Mouse (Mus musculus) MEL (cell line): ENCODE data around the gene Prkcq. TPM values are rescaled to one million over a fixed set of nuclear protein-coding genes. Genes with fewer than 3 reads are reported as not detected.
A peak's percentile ranks its signal among the peaks of the same experiment; 100 is the strongest.

Experiments used
- DNase-seq: peaks from one replicate; pipeline ENCODE4 v3.0.0; 2011; ENCODE audit warnings: low read depth, low spot score
- H3K27ac ChIP-seq: 2 replicates; pipeline ENCODE4 v1.5.1; 2012; ENCODE audit warnings: low read depth, mild to moderate bottlenecking, control low read depth, low read length, moderate library complexity; ENCODE audit not compliant: control insufficient read depth
- H3K27me3 ChIP-seq, 2 experiments: fragments of 150-350 bp in 1 of 2; sonication (generic) in 1 of 2; 2 replicates each; pipeline ENCODE4 v1.6.1; 2012; ENCODE audit warnings: low read length in 2 of 2, mild to moderate bottlenecking in 2 of 2, improper control_type of control experiment in 1 of 2, moderate library complexity in 1 of 2; ENCODE audit not compliant: insufficient read depth in 2 of 2, control insufficient read depth in 1 of 2
- H3K36me3 ChIP-seq, 2 experiments: 2 replicates each; pipeline ENCODE4 v1.6.1; 2012 to 2014; ENCODE audit warnings: low read length in 2 of 2, improper control_type of control experiment in 1 of 2, inconsistent platforms in 1 of 2, mild to moderate bottlenecking in 1 of 2; ENCODE audit not compliant: insufficient read depth in 2 of 2, control insufficient read depth in 1 of 2
- H3K4me1 ChIP-seq, 2 experiments: fragments of 150-350 bp in 1 of 2; sonication (generic) in 1 of 2; 2 replicates each; pipeline ENCODE4 v1.6.1; 2012; ENCODE audit warnings: low read length in 2 of 2, improper control_type of control experiment in 1 of 2, mild to moderate bottlenecking in 1 of 2; ENCODE audit not compliant: insufficient read depth in 2 of 2, control insufficient read depth in 1 of 2
- H3K4me3 ChIP-seq, 2 experiments: fragments of 150-350 bp in 1 of 2; sonication (generic) in 1 of 2; 2 replicates each; pipeline ENCODE4 v1.5.1; 2012; ENCODE audit warnings: low read depth in 2 of 2, low read length in 2 of 2, mild to moderate bottlenecking in 2 of 2, moderate library complexity in 2 of 2, control low read depth in 1 of 2, improper control_type of control experiment in 1 of 2; ENCODE audit not compliant: control insufficient read depth in 1 of 2, insufficient read depth in 1 of 2
- H3K79me2 ChIP-seq: 2 replicates; pipeline ENCODE4 v1.6.1; 2012; ENCODE audit warnings: mild to moderate bottlenecking, low read length, moderate library complexity; ENCODE audit not compliant: control insufficient read depth, poor library complexity, insufficient read depth
- H3K9ac ChIP-seq: 2 replicates; pipeline ENCODE4 v1.6.1; 2012; ENCODE audit warnings: low read depth, mild to moderate bottlenecking, control low read depth, low read length, moderate library complexity; ENCODE audit not compliant: control insufficient read depth, poor library complexity, severe bottlenecking
- H3K9me3 ChIP-seq: fragments of 150-350 bp; sonication (generic); replicated peaks from 2 replicates; pipeline ENCODE4 v1.6.1; 2012; ENCODE audit warnings: mild to moderate bottlenecking, low read length, improper control_type of control experiment, moderate library complexity; ENCODE audit not compliant: insufficient read depth
- BHLHE40 ChIP-seq: IDR thresholded peaks from 2 replicates; pipeline ENCODE4 v1.6.1; 2012; ENCODE audit warnings: low read depth, mild to moderate bottlenecking, inconsistent platforms, low read length, improper control_type of control experiment, borderline replicate concordance
- CHD2 ChIP-seq: IDR thresholded peaks from 2 replicates; pipeline ENCODE4 v1.6.1; 2011; ENCODE audit warnings: low read length, improper control_type of control experiment
- CTCF ChIP-seq, 3 experiments: IDR thresholded peaks in 2 of 3; conservative IDR thresholded peaks in 1 of 3; 2 replicates each; pipeline ENCODE4 v1.5.1; 2011 to 2012; ENCODE audit warnings: low read length in 3 of 3, low read depth in 2 of 3, mild to moderate bottlenecking in 2 of 3, improper control_type of control experiment in 1 of 3, inconsistent platforms in 1 of 3, mixed read lengths in 1 of 3, moderate library complexity in 1 of 3; ENCODE audit not compliant: control insufficient read depth in 1 of 3, insufficient read depth in 1 of 3, poor library complexity in 1 of 3, severe bottlenecking in 1 of 3
- E2F4 ChIP-seq: IDR thresholded peaks from 2 replicates; pipeline ENCODE4 v1.6.1; 2011; ENCODE audit warnings: low read depth, low read length, improper control_type of control experiment, borderline replicate concordance
- ELF1 ChIP-seq: IDR thresholded peaks from 2 replicates; pipeline ENCODE4 v1.6.1; 2014; ENCODE audit warnings: low read depth, mild to moderate bottlenecking, inconsistent platforms, low read length, improper control_type of control experiment, moderate library complexity
- GABPA ChIP-seq: IDR thresholded peaks from 2 replicates; pipeline ENCODE4 v1.6.1; 2012; ENCODE audit warnings: low read depth, mild to moderate bottlenecking, inconsistent platforms, low read length, improper control_type of control experiment, moderate library complexity
- HCFC1 ChIP-seq: IDR thresholded peaks from 2 replicates; pipeline ENCODE4 v1.6.1; 2012; ENCODE audit warnings: low read depth, mild to moderate bottlenecking, inconsistent platforms, low read length, improper control_type of control experiment, moderate library complexity
- JUND ChIP-seq: IDR thresholded peaks from 2 replicates; pipeline ENCODE4 v1.6.1; 2011; ENCODE audit warnings: low read depth, mild to moderate bottlenecking, improper control_type of control experiment, low read length
- MAZ ChIP-seq: IDR thresholded peaks from 2 replicates; pipeline ENCODE4 v1.6.1; 2012; ENCODE audit warnings: low read depth, mild to moderate bottlenecking, inconsistent platforms, low read length, improper control_type of control experiment
- MEF2A ChIP-seq: IDR thresholded peaks from 2 replicates; pipeline ENCODE4 v1.6.1; 2014; ENCODE audit warnings: low read depth, mild to moderate bottlenecking, inconsistent platforms, low read length, improper control_type of control experiment; ENCODE audit not compliant: poor library complexity, insufficient replicate concordance, severe bottlenecking; ENCODE audit errors: extremely low read depth
- NELFE ChIP-seq: IDR thresholded peaks from 2 replicates; pipeline ENCODE4 v1.6.1; 2011; ENCODE audit warnings: low read depth, low read length, improper control_type of control experiment
- NRF1 ChIP-seq: IDR thresholded peaks from 2 replicates; pipeline ENCODE4 v1.6.1; 2014; ENCODE audit warnings: low read depth, mild to moderate bottlenecking, inconsistent platforms, low read length, improper control_type of control experiment, moderate library complexity; ENCODE audit not compliant: poor library complexity, insufficient read depth, severe bottlenecking
- POLR2A ChIP-seq, 2 experiments: IDR thresholded peaks; 2 replicates each; pipeline ENCODE4 v1.6.1; 2011 to 2012; ENCODE audit warnings: low read length in 2 of 2, mild to moderate bottlenecking in 2 of 2, control low read depth in 1 of 2, improper control_type of control experiment in 1 of 2, low read depth in 1 of 2, moderate library complexity in 1 of 2; ENCODE audit not compliant: control insufficient read depth in 1 of 2, insufficient read depth in 1 of 2, poor library complexity in 1 of 2
- POLR2AphosphoS2 ChIP-seq: IDR thresholded peaks from 2 replicates; pipeline ENCODE4 v1.6.1; 2011; ENCODE audit warnings: low read length, improper control_type of control experiment
- RAD21 ChIP-seq: IDR thresholded peaks from 2 replicates; pipeline ENCODE4 v1.6.1; 2011; ENCODE audit warnings: mild to moderate bottlenecking, low read depth, low read length, improper control_type of control experiment
- RCOR1 ChIP-seq: IDR thresholded peaks from 2 replicates; pipeline ENCODE4 v1.6.1; 2012; ENCODE audit warnings: low read depth, mild to moderate bottlenecking, inconsistent platforms, low read length, improper control_type of control experiment
- SIN3A ChIP-seq: IDR thresholded peaks from 2 replicates; pipeline ENCODE4 v1.6.1; 2012; ENCODE audit warnings: low read length, improper control_type of control experiment, inconsistent platforms
- SMC3 ChIP-seq: IDR thresholded peaks from 2 replicates; pipeline ENCODE4 v1.6.1; 2011; ENCODE audit warnings: low read depth, low read length, improper control_type of control experiment
- TBP ChIP-seq: IDR thresholded peaks from 2 replicates; pipeline ENCODE4 v1.8.0; 2011; ENCODE audit warnings: low read depth, low read length, improper control_type of control experiment
- TCF12 ChIP-seq: IDR thresholded peaks from 2 replicates; pipeline ENCODE4 v1.6.1; 2014; ENCODE audit warnings: low read depth, mild to moderate bottlenecking, inconsistent platforms, low read length, improper control_type of control experiment, moderate library complexity
- UBTF ChIP-seq: IDR thresholded peaks from 2 replicates; pipeline ENCODE4 v1.6.1; 2012; ENCODE audit warnings: low read depth, mild to moderate bottlenecking, inconsistent platforms, low read length, improper control_type of control experiment, moderate library complexity, borderline replicate concordance; ENCODE audit not compliant: insufficient read depth
- ZC3H11A ChIP-seq: IDR thresholded peaks from 2 replicates; pipeline ENCODE4 v1.6.1; 2012; ENCODE audit warnings: low read depth, mild to moderate bottlenecking, inconsistent platforms, low read length, improper control_type of control experiment
- ZKSCAN1 ChIP-seq: IDR thresholded peaks from 2 replicates; pipeline ENCODE4 v1.6.1; 2012; ENCODE audit warnings: low read depth, mild to moderate bottlenecking, inconsistent platforms, low read length, improper control_type of control experiment, moderate library complexity
- ZNF384 ChIP-seq: IDR thresholded peaks from 2 replicates; pipeline ENCODE4 v1.6.1; 2012; ENCODE audit warnings: low read depth, mild to moderate bottlenecking, inconsistent platforms, low read length, improper control_type of control experiment
- polyA plus RNA-seq, 2 experiments: library from polyadenylated mRNA; stranded (reverse) in 1 of 2; unstranded in 1 of 2; fragments of >175 nt in 1 of 2; fragments of >200 nt in 1 of 2; gene quantifications; 2 replicates each; pipeline versions ENCODE4 v1.2.1 to v1.2.4; 2012; ENCODE audit warnings: low replicate concordance in 2 of 2, low read depth in 1 of 2; ENCODE audit not compliant: insufficient read length in 2 of 2, insufficient read depth in 1 of 2, missing spikeins in 1 of 2
- total RNA-seq: library from RNA; depleted of rRNA; stranded (reverse); fragments of 300-350 nt; gene quantifications from 2 replicates; pipeline ENCODE4 v1.2.3, GENCODE M21; 2012

Gene Prkcq
- total and polyA plus RNA-seq, 3 experiments: 0.12 to 0.19 TPM; not detected in 1

- H3K9ac ChIP-seq: no peak overlapping the region
- no peaks in the 10 kb centered on the region for H3K27me3 ChIP-seq
- H3K4me1 ChIP-seq: no peaks in the 10 kb centered on the region
- no peaks in the 10 kb centered on the region for H3K79me2 ChIP-seq
- no peak overlapping the region for H3K4me3 ChIP-seq
- H3K9me3 ChIP-seq: no peaks in the 10 kb centered on the region
- H3K27ac ChIP-seq: no peak overlapping the region
- DNase-seq: peak; percentile 70
- TF ChIP-seq ELF1: no peak
- no peak for TF ChIP-seq ZNF384
- no peak for TF ChIP-seq HCFC1
- no peak for TF ChIP-seq ZKSCAN1
- TF ChIP-seq NRF1: no peak
- TF ChIP-seq POLR2AphosphoS2: no peak
- TF ChIP-seq SMC3: peak; percentile 54
- TF ChIP-seq UBTF: no peak
- no peak for TF ChIP-seq MAZ
- TF ChIP-seq NELFE: no peak
- TF ChIP-seq RAD21: peak; percentile 74
- TF ChIP-seq CTCF (IDR thresholded peaks at IDR 0.05 in 2 of 3, conservative IDR thresholded peaks at IDR 0.05 in 1 of 3; ENCODE audit: control insufficient read depth in 1 of 3, insufficient read depth in 1 of 3, low read depth in 2 of 3, low read length in 3 of 3, poor library complexity in 1 of 3, severe bottlenecking in 1 of 3): peak; percentile 79 to 83 (median 82)
- TF ChIP-seq RCOR1: no peak
- no peaks in the 10 kb centered on the region for H3K36me3 ChIP-seq
Measured at GRCm38 (mm10) chr2:11320241-11320640, 148.3 kb downstream of the Prkcq start.

- Histone ChIP-seq H3K9me3 (no peaks in the 10 kb centered on the region), H3K4me3 (no peak overlapping the region), H3K79me2 (no peaks in the 10 kb centered on the region), H3K27ac (no peak overlapping the region), H3K36me3 (no peaks in the 10 kb centered on the region), H3K4me1 (no peaks in the 10 kb centered on the region), H3K27me3 (0 out of 4 replicates have a peak, but pooled peaks cover 0 to 1% of the 10 kb centered on the region in 2 experiments), H3K9ac (no peak overlapping the region)
- DNase-seq: no peak
- TF ChIP-seq GABPA: no peak
Measured at GRCm38 (mm10) chr2:11322396-11322795, 150.5 kb downstream of the Prkcq start.

GRCm38 (mm10) chr2:11327280-11327679, 155.4 kb downstream of the Prkcq start:
- no peak for TF ChIP-seq GABPA
- no peak for TF ChIP-seq CHD2
- TF ChIP-seq TCF12: no peak
- no peak for TF ChIP-seq NELFE
- no peak for TF ChIP-seq JUND
- no peak for TF ChIP-seq ELF1
- no peak for TF ChIP-seq E2F4
- TF ChIP-seq ZNF384: no peak
- TF ChIP-seq BHLHE40: no peak
- no peak for TF ChIP-seq SIN3A
- no peak for TF ChIP-seq MEF2A
- TF ChIP-seq ZC3H11A: no peak
- TF ChIP-seq TBP: no peak
- TF ChIP-seq MAZ: no peak
- TF ChIP-seq POLR2A (IDR thresholded peaks at IDR 0.05; ENCODE audit: control insufficient read depth in 1 of 2, insufficient read depth in 1 of 2, low read depth in 1 of 2, low read length in 2 of 2, poor library complexity in 1 of 2): no peak
- TF ChIP-seq POLR2AphosphoS2: no peak
- H3K36me3 ChIP-seq: peaks cover 0 to 3% of the 10 kb centered on the region in 2 experiments; a peak in 2 of 4 replicates
- 0 out of 4 replicates have a peak, but pooled peaks cover 0 to 1% of the 10 kb centered on the region in 2 experiments for H3K27me3 ChIP-seq

More at GRCm38 (mm10) chr2:11327280-11327679, 155.4 kb downstream of the Prkcq start:
- DNase-seq: no peak
- Histone ChIP-seq H3K27ac (no peak overlapping the region), H3K9ac (no peak overlapping the region), H3K9me3 (no peaks in the 10 kb centered on the region), H3K79me2 (no peaks in the 10 kb centered on the region), H3K4me1 (peaks cover 0 to 4% of the 10 kb centered on the region in 2 experiments; a peak in 1 of 4 replicates), H3K4me3 (no peak overlapping the region)
